26 mouse cellular contexts compared by ENCODE assay signal in genomic region chr14:104688440-104688839, GRCm38 (mm10).
A peak's percentile ranks its signal among the peaks of the same experiment; 100 is the strongest.
DNase-seq lines count a peak whose midpoint lies in the region; ATAC-seq and TF ChIP-seq lines count a peak whose summit lies in the region.
"Had no signal": no experiment of that assay in that cellular context is flagged by ENCODE, and none has a peak within 500 bp of the region (broad histone marks: within the 10 kb centered on the region; RNA-seq: fewer than 3 reads in every experiment).

No protein-coding gene starts in this region.

- WGBS in heart, embryonic 11.5 days (ENCODE audit: insufficient replicate concordance) = 71% methylated on average over 3 of the region's 3 CpGs
- WGBS in hindbrain, postnatal 0 days = 63% methylated on average over 3 of the region's 3 CpGs
- WGBS in hindbrain, embryonic 10.5 days = 89% methylated on average over 3 of the region's 3 CpGs
- 64% methylated on average over 3 of the region's 3 CpGs for WGBS in midbrain, postnatal 0 days
- 70% methylated on average over 3 of the region's 3 CpGs for whole genome bisulfite sequencing in midbrain, embryonic 15.5 days

- no peak for ATAC-seq in heart, embryonic 11.5 days (replicated peaks; ENCODE audit: insufficient number of reproducible peaks, low FRiP score, low TSS enrichment)
- ATAC-seq in hindbrain, postnatal 0 days = peak; percentile 70
- no peak for ATAC-seq in midbrain, postnatal 0 days (ENCODE audit: low FRiP score)
- ATAC-seq in midbrain, embryonic 15.5 days (replicated peaks) = no peak
- ATAC-seq: activated CD4-positive, CD25-positive, alpha-beta regulatory T cell, adult 4 months; CD4-positive, CD25-positive, alpha-beta regulatory T cell, adult 4 months; forebrain, embryonic 13.5 days; forebrain, embryonic 15.5 days; forebrain, postnatal 0 days; Patski had no signal

- no peak overlapping the region for H3K4me3 ChIP-seq in heart, embryonic 11.5 days (ENCODE audit: low read depth, low read length)
- no peak overlapping the region for H3K4me3 ChIP-seq in hindbrain, postnatal 0 days (ENCODE audit: low read length)
- no peak overlapping the region for H3K4me3 ChIP-seq in hindbrain, embryonic 10.5 days
- no peak overlapping the region for H3K4me3 ChIP-seq in midbrain, postnatal 0 days (ENCODE audit: low read depth, low read length)
- no peak overlapping the region for H3K4me3 ChIP-seq in midbrain, embryonic 15.5 days
- H3K4me3 ChIP-seq: embryonic facial prominence, embryonic 10.5 days; embryonic facial prominence, embryonic 12.5 days; forebrain, embryonic 13.5 days; forebrain, embryonic 15.5 days had no signal

- DNase-seq in cerebellum, postnatal 10 days = peak; percentile 61 to 75
- no peak for DNase-seq in cerebellum, postnatal 25 days
- DNase-seq in heart, adult 11 months = peak; percentile 51
- peak; percentile 40 for DNase-seq in hindbrain, postnatal 0 days (ENCODE audit: low spot score)
- no peak for DNase-seq in hindbrain, embryonic 10.5 days (ENCODE audit: low spot score)
- DNase-seq in midbrain, postnatal 0 days (ENCODE audit: low spot score) = peak; percentile 37
- DNase-seq: adrenal gland, adult 8-10 months; adrenal gland, postnatal 14 days; adrenal gland, postnatal 36 days; B cell, adult 2 months; cerebellum, adult 11 months; cerebellum, adult 18-20 months; cerebellum, adult 8-10 months; cerebellum, adult 9-11 months; forebrain, postnatal 0 days had no signal

- H3K27me3 ChIP-seq in heart, embryonic 11.5 days (ENCODE audit: control insufficient read depth, insufficient read depth, low read length) = no peaks in the 10 kb centered on the region
- no peaks in the 10 kb centered on the region for H3K27me3 ChIP-seq in hindbrain, postnatal 0 days (ENCODE audit: insufficient read depth, low read length)
- no peaks in the 10 kb centered on the region for H3K27me3 ChIP-seq in hindbrain, embryonic 10.5 days (ENCODE audit: insufficient read depth, poor library complexity, severe bottlenecking)
- no peaks in the 10 kb centered on the region for H3K27me3 ChIP-seq in midbrain, postnatal 0 days (ENCODE audit: insufficient read depth, low read length)
- no peaks in the 10 kb centered on the region for H3K27me3 ChIP-seq in midbrain, embryonic 15.5 days (replicated peaks)
- H3K27me3 ChIP-seq: CH12.LX; embryonic facial prominence, embryonic 12.5 days; forebrain, embryonic 13.5 days; forebrain, embryonic 15.5 days had no signal

- no peaks in the 10 kb centered on the region for H3K4me1 ChIP-seq in heart, embryonic 11.5 days (ENCODE audit: control insufficient read depth, insufficient read depth, low read length)
- no peaks in the 10 kb centered on the region for H3K4me1 ChIP-seq in hindbrain, postnatal 0 days (ENCODE audit: insufficient read depth, low read length)
- H3K4me1 ChIP-seq in hindbrain, embryonic 10.5 days (replicated peaks) = no peaks in the 10 kb centered on the region
- H3K4me1 ChIP-seq in midbrain, postnatal 0 days (ENCODE audit: insufficient read depth, low read length) = no peaks in the 10 kb centered on the region
- H3K4me1 ChIP-seq in midbrain, embryonic 15.5 days = no peaks in the 10 kb centered on the region
- H3K4me1 ChIP-seq: embryonic facial prominence, embryonic 10.5 days; embryonic facial prominence, embryonic 12.5 days; forebrain, embryonic 13.5 days; forebrain, embryonic 15.5 days had no signal

- TF ChIP-seq CTCF in hindbrain, postnatal 0 days (IDR thresholded peaks at IDR 0.05; ENCODE audit: low read depth) = no peak
- TF ChIP-seq CTCF in midbrain, postnatal 0 days (IDR thresholded peaks at IDR 0.05) = no peak

- H3K27ac ChIP-seq in heart, embryonic 11.5 days (ENCODE audit: low read depth, low read length) = no peak overlapping the region
- H3K27ac ChIP-seq in hindbrain, postnatal 0 days = no peak overlapping the region
- H3K27ac ChIP-seq in hindbrain, embryonic 10.5 days = no peak overlapping the region
- no peak overlapping the region for H3K27ac ChIP-seq in midbrain, postnatal 0 days (ENCODE audit: low read depth, low read length)
- H3K27ac ChIP-seq in midbrain, embryonic 15.5 days = no peak overlapping the region
- H3K27ac ChIP-seq: embryonic facial prominence, embryonic 10.5 days; embryonic facial prominence, embryonic 12.5 days; forebrain, embryonic 13.5 days; forebrain, embryonic 15.5 days had no signal

- no peaks in the 10 kb centered on the region for H3K9me3 ChIP-seq in heart, embryonic 11.5 days (replicated peaks; ENCODE audit: control insufficient read depth, low read length)
- H3K9me3 ChIP-seq in hindbrain, postnatal 0 days (ENCODE audit: low read length) = no peaks in the 10 kb centered on the region
- H3K9me3 ChIP-seq in hindbrain, embryonic 10.5 days = no peaks in the 10 kb centered on the region
- no peaks in the 10 kb centered on the region for H3K9me3 ChIP-seq in midbrain, postnatal 0 days (ENCODE audit: low read length)
- no peaks in the 10 kb centered on the region for H3K9me3 ChIP-seq in midbrain, embryonic 15.5 days
- H3K9me3 ChIP-seq: embryonic facial prominence, embryonic 10.5 days; embryonic facial prominence, embryonic 12.5 days; forebrain, embryonic 13.5 days; forebrain, embryonic 15.5 days had no signal

- H3K4me2 ChIP-seq in heart, embryonic 11.5 days = no peak overlapping the region
- H3K4me2 ChIP-seq in hindbrain, postnatal 0 days (ENCODE audit: low read depth, low read length) = no peak overlapping the region
- no peak overlapping the region for H3K4me2 ChIP-seq in midbrain, postnatal 0 days (ENCODE audit: low read depth, low read length, poor library complexity, severe bottlenecking)
- no peak overlapping the region for H3K4me2 ChIP-seq in midbrain, embryonic 15.5 days
- H3K4me2 ChIP-seq: embryonic facial prominence, embryonic 12.5 days; forebrain, embryonic 13.5 days; forebrain, embryonic 15.5 days had no signal

- H3K36me3 ChIP-seq in heart, embryonic 11.5 days (ENCODE audit: control insufficient read depth, insufficient read depth, low read length) = no peaks in the 10 kb centered on the region
- H3K36me3 ChIP-seq in hindbrain, postnatal 0 days (ENCODE audit: insufficient read depth, low read length) = no peaks in the 10 kb centered on the region
- H3K36me3 ChIP-seq in hindbrain, embryonic 10.5 days = no peaks in the 10 kb centered on the region
- H3K36me3 ChIP-seq in midbrain, postnatal 0 days (ENCODE audit: insufficient read depth, low read length) = no peaks in the 10 kb centered on the region
- H3K36me3 ChIP-seq in midbrain, embryonic 15.5 days (replicated peaks) = no peaks in the 10 kb centered on the region
- H3K36me3 ChIP-seq: embryonic facial prominence, embryonic 10.5 days; embryonic facial prominence, embryonic 12.5 days; forebrain, embryonic 15.5 days; G1E had no signal

- no peak overlapping the region for H3K9ac ChIP-seq in heart, embryonic 11.5 days (ENCODE audit: low read depth, low read length)
- no peak overlapping the region for H3K9ac ChIP-seq in hindbrain, postnatal 0 days (replicated peaks; ENCODE audit: low read length)
- no peak overlapping the region for H3K9ac ChIP-seq in midbrain, postnatal 0 days (replicated peaks; ENCODE audit: low read length, poor library complexity, severe bottlenecking)
- no peak overlapping the region for H3K9ac ChIP-seq in midbrain, embryonic 15.5 days
- H3K9ac ChIP-seq: embryonic facial prominence, embryonic 12.5 days; forebrain, embryonic 13.5 days; forebrain, embryonic 15.5 days; forebrain, postnatal 0 days had no signal

Comparison
In these comparisons a context has a peak if more than half of its experiments do, and no peak if none do; other contexts are left out.
1. DNase-seq: peak in cerebellum, postnatal 10 days (2 of 2), heart, adult 11 months (single experiment), hindbrain, postnatal 0 days (single experiment) and midbrain, postnatal 0 days (single experiment); none in cerebellum, postnatal 25 days (0 of 2) and hindbrain, embryonic 10.5 days (single experiment).